Mouse (Mus musculus): ENCODE measurements around the gene Pamr1. TPM values are rescaled to one million over a fixed set of nuclear protein-coding genes. Genes with fewer than 3 reads are reported as not detected.

The Pamr1 gene
- polyA plus RNA-seq, 1 experiment = not detected

- no peak overlapping the region for H3ac ChIP-seq (ENCODE audit: control insufficient read depth, insufficient read length, low read depth)
Observed at GRCm38 (mm10) chr2:102579248-102579647, 29.4 kb downstream of the Pamr1 start.

DNA sequence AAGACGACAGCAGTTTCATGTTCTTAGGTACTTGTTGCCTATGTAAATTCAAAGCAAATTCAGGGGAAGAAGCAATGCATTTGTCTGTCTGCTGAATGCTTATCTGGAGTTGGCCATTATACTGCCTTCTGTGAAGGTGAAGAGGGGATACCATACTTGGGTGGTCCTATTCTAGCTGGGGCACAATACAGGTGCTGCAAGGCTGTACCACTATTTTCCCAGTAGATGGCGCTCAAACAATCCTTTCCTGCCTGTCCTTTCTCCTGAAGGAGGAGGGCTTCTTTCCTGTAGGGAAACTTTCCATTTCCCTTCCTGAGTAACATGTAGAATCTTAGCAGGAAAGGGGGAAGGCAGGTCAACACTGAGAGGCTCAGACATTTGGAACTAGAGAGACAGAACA is 40.2 kb downstream of the Pamr1 start:
- no peaks in the 10 kb centered on the region for H3K36me3 ChIP-seq (ENCODE audit: control insufficient read depth, insufficient read depth)
- H3ac ChIP-seq (ENCODE audit: control insufficient read depth, insufficient read length, low read depth) = no peak overlapping the region
- TF ChIP-seq CTCF (IDR thresholded peaks at IDR 0.05; ENCODE audit: control insufficient read depth, insufficient read depth, insufficient read length) (peak; percentile 19), USF1 (IDR thresholded peaks at IDR 0.05; ENCODE audit: low read depth) (no peak), MAX (IDR thresholded peaks at IDR 0.05) (no peak), MYOG (IDR thresholded peaks at IDR 0.05; ENCODE audit: control insufficient read depth, extremely low read depth, insufficient read length) (no peak), CEBPB (IDR thresholded peaks at IDR 0.05; ENCODE audit: low read depth) (no peak)
- no peak overlapping the region for H3K4me3 ChIP-seq (ENCODE audit: insufficient read depth, poor library complexity, severe bottlenecking)
- H3K79me3 ChIP-seq (ENCODE audit: low read depth) = no peaks in the 10 kb centered on the region
- no peaks in the 10 kb centered on the region for H3K79me2 ChIP-seq (ENCODE audit: control insufficient read depth, insufficient read depth)
- H3K27me3 ChIP-seq (ENCODE audit: control insufficient read depth, insufficient read depth, insufficient read length) = peaks cover 7% of the 10 kb centered on the region

More at GRCm38 (mm10) chr2:102579248-102579647, 29.4 kb downstream of the Pamr1 start:
- Histone ChIP-seq H3K27me3 (ENCODE audit: control insufficient read depth, insufficient read depth, insufficient read length) (peaks cover 18% of the 10 kb centered on the region), H3K36me3 (ENCODE audit: control insufficient read depth, insufficient read depth) (no peaks in the 10 kb centered on the region), H3K79me3 (ENCODE audit: low read depth) (no peaks in the 10 kb centered on the region), H3K4me3 (ENCODE audit: insufficient read depth, poor library complexity, severe bottlenecking) (no peak overlapping the region), H3K79me2 (ENCODE audit: control insufficient read depth, insufficient read depth) (no peaks in the 10 kb centered on the region)
- TF ChIP-seq MAX (IDR thresholded peaks at IDR 0.05) = no peak
- TF ChIP-seq CEBPB (IDR thresholded peaks at IDR 0.05; ENCODE audit: low read depth) = no peak

- peaks cover 18% of the 10 kb centered on the region for H3K27me3 ChIP-seq (ENCODE audit: control insufficient read depth, insufficient read depth, insufficient read length)
- no peaks in the 10 kb centered on the region for H3K79me3 ChIP-seq (ENCODE audit: low read depth)
- H3K4me3 ChIP-seq (ENCODE audit: insufficient read depth, poor library complexity, severe bottlenecking) = no peak overlapping the region
- H3K79me2 ChIP-seq (ENCODE audit: control insufficient read depth, insufficient read depth) = no peaks in the 10 kb centered on the region
- no peaks in the 10 kb centered on the region for H3K36me3 ChIP-seq (ENCODE audit: control insufficient read depth, insufficient read depth)
- H3ac ChIP-seq (ENCODE audit: control insufficient read depth, insufficient read length, low read depth) = no peak overlapping the region
- TF ChIP-seq MYOG (IDR thresholded peaks at IDR 0.05; ENCODE audit: control insufficient read depth, extremely low read depth, insufficient read length) (no peak), MYOD1 (IDR thresholded peaks at IDR 0.05; ENCODE audit: control insufficient read depth, insufficient read length, low read depth) (no peak), USF1 (IDR thresholded peaks at IDR 0.05; ENCODE audit: low read depth) (no peak), CTCF (IDR thresholded peaks at IDR 0.05; ENCODE audit: control insufficient read depth, insufficient read depth, insufficient read length) (no peak), MAX (IDR thresholded peaks at IDR 0.05) (no peak), FOSL1 (IDR thresholded peaks at IDR 0.05; ENCODE audit: insufficient read depth, low read length, poor library complexity, severe bottlenecking) (no peak), CEBPB (IDR thresholded peaks at IDR 0.05; ENCODE audit: low read depth) (no peak)
Observed at GRCm38 (mm10) chr2:102594535-102594934, 44.7 kb downstream of the Pamr1 start.

DNA sequence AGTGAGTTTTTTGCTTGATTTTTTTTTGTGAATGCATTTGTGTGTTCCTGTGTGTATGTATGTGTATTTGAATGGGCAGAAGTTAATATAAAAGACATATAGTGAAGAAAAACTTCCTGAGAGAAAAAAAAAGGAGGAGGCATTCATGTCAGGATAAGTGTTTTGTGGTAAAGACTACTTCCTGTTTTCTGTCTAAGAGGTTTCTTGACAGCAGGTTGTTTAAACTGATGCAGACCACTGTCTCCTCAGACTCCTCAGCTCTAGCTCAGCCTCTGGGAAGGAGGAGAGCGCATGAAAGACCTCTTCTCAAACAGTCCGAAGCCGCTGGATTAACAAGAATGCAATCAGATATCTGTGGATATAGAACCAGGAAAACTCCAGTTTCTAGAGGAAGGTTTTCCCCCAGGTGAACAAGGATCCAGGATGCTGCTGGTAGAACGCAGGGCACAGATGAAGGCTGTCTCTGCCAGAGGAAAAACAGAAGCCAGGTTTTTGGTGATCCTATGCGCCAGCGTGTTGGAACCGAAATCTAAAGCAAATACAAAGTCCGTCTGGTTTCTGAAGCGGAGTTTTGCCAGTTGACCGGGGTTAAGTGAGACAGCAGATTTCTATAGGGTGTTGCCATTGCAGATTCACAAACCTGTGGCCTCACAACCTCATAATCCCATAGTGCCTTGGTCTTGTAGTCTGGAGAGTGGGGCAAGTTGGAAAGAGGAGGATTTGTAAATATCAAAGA is 45.8 kb downstream of the Pamr1 start:
- Histone ChIP-seq H3K36me3 (ENCODE audit: control insufficient read depth, insufficient read depth) (no peaks in the 10 kb centered on the region), H3K79me2 (ENCODE audit: control insufficient read depth, insufficient read depth) (no peaks in the 10 kb centered on the region), H3ac (ENCODE audit: control insufficient read depth, insufficient read length, low read depth) (no peak overlapping the region), H3K4me3 (ENCODE audit: insufficient read depth, poor library complexity, severe bottlenecking) (no peak overlapping the region), H3K79me3 (ENCODE audit: low read depth) (no peaks in the 10 kb centered on the region), H3K27me3 (ENCODE audit: control insufficient read depth, insufficient read depth, insufficient read length) (peaks cover 18% of the 10 kb centered on the region)
- no peak for TF ChIP-seq USF1 (IDR thresholded peaks at IDR 0.05; ENCODE audit: low read depth)
- TF ChIP-seq CTCF (IDR thresholded peaks at IDR 0.05; ENCODE audit: control insufficient read depth, insufficient read depth, insufficient read length) = no peak
- TF ChIP-seq MYOD1 (IDR thresholded peaks at IDR 0.05; ENCODE audit: control insufficient read depth, insufficient read length, low read depth) = no peak
- TF ChIP-seq CEBPB (IDR thresholded peaks at IDR 0.05; ENCODE audit: low read depth) = no peak
- no peak for TF ChIP-seq FOSL1 (IDR thresholded peaks at IDR 0.05; ENCODE audit: insufficient read depth, low read length, poor library complexity, severe bottlenecking)
- no peak for TF ChIP-seq MAX (IDR thresholded peaks at IDR 0.05)
- TF ChIP-seq MYOG (IDR thresholded peaks at IDR 0.05; ENCODE audit: control insufficient read depth, extremely low read depth, insufficient read length) = no peak

GRCm38 (mm10) chr2:102598911-102599721 is 49.3 kb downstream of the Pamr1 start:
- H3K4me3 ChIP-seq (ENCODE audit: insufficient read depth, poor library complexity, severe bottlenecking) = no peak overlapping the region

More at GRCm38 (mm10) chr2:102598911-102599721, 49.3 kb downstream of the Pamr1 start:
- H3K79me2 ChIP-seq (ENCODE audit: control insufficient read depth, insufficient read depth) = no peaks in the 10 kb centered on the region
- H3K36me3 ChIP-seq (ENCODE audit: control insufficient read depth, insufficient read depth) = no peaks in the 10 kb centered on the region
- TF ChIP-seq MYOD1 (IDR thresholded peaks at IDR 0.05; ENCODE audit: control insufficient read depth, insufficient read length, low read depth) = no peak
- no peak for TF ChIP-seq CEBPB (IDR thresholded peaks at IDR 0.05; ENCODE audit: low read depth)
- no peak for TF ChIP-seq USF1 (IDR thresholded peaks at IDR 0.05; ENCODE audit: low read depth)
- TF ChIP-seq MAX (IDR thresholded peaks at IDR 0.05) = no peak
- no peak for TF ChIP-seq FOSL1 (IDR thresholded peaks at IDR 0.05; ENCODE audit: insufficient read depth, low read length, poor library complexity, severe bottlenecking)
- H3ac ChIP-seq (ENCODE audit: control insufficient read depth, insufficient read length, low read depth) = no peak overlapping the region
- peaks cover 18% of the 10 kb centered on the region for H3K27me3 ChIP-seq (ENCODE audit: control insufficient read depth, insufficient read depth, insufficient read length)
- H3K79me3 ChIP-seq (ENCODE audit: low read depth) = no peaks in the 10 kb centered on the region
